Mouse (Mus musculus) heart, postnatal 14 days (tissue): ENCODE measurements at regions not wholly inside any gene's neighbourhood (a gene's known extent, or its start where the extent isn't known, plus 50 kb on each side); places are given as distances from the start of the nearest gene placed in this dataset.

Source experiments
- DNase-seq, 2 experiments: peaks; one replicate each; pipeline ENCODE4 v3.0.0; 2021 to 2022
- intact Hi-C: fragments of 180-260 bp; cut with DNase I; formaldehyde crosslinking; loops from one replicate; pipeline ENCODE4 v1.15.1; 2025
- microRNA-seq, 2 experiments: library from miRNA; unstranded; fragments of <30 nt; microRNA quantifications; one replicate each; pipeline ENCODE4 v1.2.0; 2021 to 2022

GRCm38 (mm10) chrX:19095960-19096359, 385.2 kb downstream of the Tex13c3 start:
- DNase-seq: no peak
- intact Hi-C loops: no loop called here

DNA sequence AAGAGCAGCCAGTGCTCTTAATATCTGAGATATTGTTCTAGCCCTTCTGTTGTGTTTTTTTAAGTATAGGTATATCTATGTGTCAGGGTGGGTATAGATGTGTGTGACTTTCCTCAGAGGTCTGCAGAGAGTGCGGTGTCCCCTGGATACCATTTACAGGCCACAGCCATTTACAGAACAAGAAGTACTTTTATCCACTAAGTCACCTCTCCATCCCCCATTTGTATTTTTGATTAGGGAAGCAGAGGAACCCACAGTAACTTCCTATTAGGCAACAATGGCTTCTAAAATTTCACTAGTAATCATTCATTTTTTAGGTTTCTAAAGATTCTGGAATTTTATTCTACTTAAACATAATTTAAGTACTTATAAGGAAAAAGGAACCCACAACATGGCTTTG, 396.7 kb downstream of the Tex13c3 start:
- intact Hi-C loops: no loop called here
- DNase-seq: no peak

DNA sequence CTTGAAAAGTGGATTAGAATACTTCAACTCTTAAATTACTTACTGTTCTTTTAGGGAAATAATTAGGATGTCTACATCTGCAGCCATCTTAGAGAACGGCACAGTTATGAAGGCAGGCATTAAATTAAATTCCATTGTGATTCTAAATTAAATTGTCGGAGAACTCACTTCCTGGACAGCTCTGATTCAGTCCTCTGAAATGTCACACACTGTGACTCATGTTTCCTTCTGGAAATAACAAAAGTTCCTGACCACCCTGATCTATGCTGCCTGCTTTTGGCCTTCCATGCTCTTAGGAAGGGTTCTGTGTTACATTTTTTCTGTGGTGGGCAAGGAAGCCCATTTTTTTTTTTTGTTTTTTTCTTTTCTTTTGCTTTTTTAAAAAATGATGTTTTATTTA, 401.1 kb downstream of the Tex13c3 start:
- no peak for DNase-seq

More for the DNA sequence above, 401.1 kb downstream of the Tex13c3 start:
- intact Hi-C loops: no loop called here

Small RNA genes lying in the stretch of these regions (microRNA-seq; reads per million reads assigned to microRNA genes)
- gene Mir221 (2,167 to 8,488 reads per million in 2 experiments), gene Mir222 (96.2 to 4,028 reads per million in 2 experiments)
